Mouse (Mus musculus): ENCODE measurements around the gene 4932438A13Rik.

GRCm38 (mm10) chr3:36834426-36834825 lies 28.5 kb upstream of the 4932438A13Rik start:
- no peak for TF ChIP-seq CTCF (IDR thresholded peaks at IDR 0.05; ENCODE audit: control insufficient read depth, insufficient read depth, low read length)
- no peak for TF ChIP-seq POLR2A (IDR thresholded peaks at IDR 0.05; ENCODE audit: borderline replicate concordance, control insufficient read depth, low read depth, low read length)
